Mouse (Mus musculus): ENCODE results near the gene Ptges3.
"Not testable (repeated sequence)": the region's sequence is repeated elsewhere in the genome, so short reads cannot be mapped to it uniquely, and the experiment has no call there.

Ptges3 gene

DNA sequence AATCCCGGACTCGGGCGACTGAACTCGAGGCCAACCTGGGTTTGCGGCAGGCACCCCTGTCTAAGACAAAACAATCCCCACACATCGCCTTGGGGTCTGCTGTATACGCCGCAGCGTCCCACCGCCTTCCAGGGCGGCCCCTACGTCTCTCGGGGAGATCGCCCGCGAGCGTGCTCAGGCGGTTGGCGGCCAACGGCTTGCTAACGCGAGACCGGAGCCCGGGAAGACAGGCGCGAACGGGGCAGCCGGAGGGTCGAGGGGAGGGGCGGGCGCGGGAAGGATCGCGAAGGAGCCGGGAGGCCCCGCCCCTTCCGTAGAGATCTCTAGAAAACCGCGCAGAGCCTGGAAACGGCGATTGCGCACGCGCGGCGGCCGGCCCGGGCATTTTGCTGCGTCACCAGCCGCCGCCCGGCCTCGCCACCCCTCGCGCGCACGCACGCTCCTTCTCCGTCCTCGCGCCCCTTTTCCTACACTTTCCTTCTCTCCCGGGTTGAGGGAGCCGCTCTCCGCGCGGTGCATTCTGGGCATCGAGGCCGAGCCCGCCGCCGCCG, at the start of gene Ptges3:
TSS of gene Ptges3 (plus strand) at position 354 of the 551 bp plus-strand sequence.
- peak; percentile 99 for DNase-seq

DNA sequence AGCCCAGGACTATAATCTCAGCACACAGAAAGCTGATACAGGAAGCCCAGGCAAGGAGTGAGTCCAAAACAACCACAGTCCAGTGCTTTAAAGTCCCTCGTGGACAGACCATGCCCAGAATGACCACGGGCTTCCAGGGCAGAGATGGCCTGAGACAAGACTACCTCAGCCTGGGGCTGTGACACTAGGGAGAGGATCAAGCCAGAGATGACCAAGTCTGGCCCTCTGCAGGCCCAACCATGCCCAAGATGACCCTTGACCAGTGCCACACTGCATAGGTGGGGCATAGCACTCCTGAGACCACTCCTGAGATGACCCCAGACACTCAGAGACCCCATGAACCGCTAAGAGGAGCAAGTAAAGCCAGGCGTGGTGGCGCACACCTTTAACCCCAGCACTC, 49.0 kb upstream of the Ptges3 start:
- no peak for DNase-seq

DNA sequence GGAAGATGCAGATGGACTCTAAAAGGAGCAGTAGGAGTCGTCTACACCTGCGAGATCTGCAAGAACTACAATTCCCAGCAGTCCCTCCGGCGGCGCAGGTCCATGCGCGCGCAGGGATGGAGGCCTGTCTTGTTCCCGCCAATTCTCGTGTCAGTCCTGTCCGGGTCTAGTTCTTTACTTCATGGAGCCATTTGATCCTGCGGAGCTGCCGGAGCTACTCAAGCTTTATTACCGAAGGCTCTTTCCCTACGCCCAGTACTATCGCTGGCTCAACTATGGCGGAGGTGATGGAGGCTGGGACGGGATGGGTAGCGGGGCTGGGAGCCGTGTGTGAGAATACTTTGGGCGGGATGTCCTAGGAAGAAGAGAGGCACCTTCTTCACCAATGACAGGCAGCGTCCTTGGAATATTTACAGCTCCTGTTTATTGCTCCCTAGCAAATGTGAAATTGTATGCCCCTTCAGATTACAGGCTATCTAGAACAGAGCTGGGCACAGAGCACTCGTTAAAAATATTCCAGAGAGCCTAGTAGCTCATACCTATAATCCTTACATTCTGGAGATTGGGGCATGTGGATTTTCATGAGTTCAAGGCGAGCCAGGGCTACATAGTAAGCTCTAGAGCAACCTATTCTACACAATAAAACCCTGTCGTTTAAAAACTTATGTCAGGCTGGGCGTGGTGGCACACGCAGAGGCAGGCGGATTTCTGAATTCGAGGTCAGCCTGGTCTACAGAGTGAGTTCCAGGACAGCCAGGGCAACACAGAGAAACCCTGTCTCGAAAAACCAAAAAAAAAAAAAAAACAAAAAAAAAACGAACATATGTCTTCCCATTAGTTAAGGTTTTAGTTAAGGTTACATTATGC, 43.5 kb upstream of the Ptges3 start, which contains the start of gene Prim1:
TSS of gene Prim1 (plus strand) at position 101 of the 867 bp plus-strand sequence.
- peak; percentile 87 for DNase-seq

GRCm38 (mm10) chr10:128022196-128022595, 36.6 kb upstream of the Ptges3 start:
- DNase-seq = no peak

GRCm38 (mm10) chr10:128023496-128023895, 35.3 kb upstream of the Ptges3 start:
- DNase-seq = no peak

GRCm38 (mm10) chr10:128029931-128030330, 28.8 kb upstream of the Ptges3 start:
- DNase-seq = no peak

DNA sequence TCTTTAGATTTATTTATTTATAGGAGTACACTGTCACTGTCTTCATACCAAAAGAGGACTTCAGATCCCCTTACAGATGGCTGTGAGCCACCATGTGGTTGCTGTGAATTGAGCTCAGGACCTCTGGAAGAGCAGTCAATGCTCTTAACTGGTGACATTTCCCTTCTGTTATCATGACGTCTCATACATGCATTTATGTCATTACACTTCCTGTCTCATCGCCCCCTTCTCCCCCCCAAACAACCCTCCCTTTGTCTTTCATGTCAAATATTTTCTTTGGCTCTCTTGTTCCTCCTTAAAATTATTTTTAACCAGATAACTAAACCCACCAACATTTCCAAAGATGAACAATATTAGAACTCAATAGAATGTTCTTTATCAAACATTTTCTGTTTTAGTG, 27.9 kb upstream of the Ptges3 start:
- peak; percentile 22 for DNase-seq

GRCm38 (mm10) chr10:128036746-128037425, 21.9 kb upstream of the Ptges3 start:
- DNase-seq = peak; percentile 68

- no peak for DNase-seq
These were observed 20.8 kb upstream of the Ptges3 start for GRCm38 (mm10) chr10:128037921-128038320.

GRCm38 (mm10) chr10:128039167-128039566, 19.6 kb upstream of the Ptges3 start:
- DNase-seq = no peak

DNA sequence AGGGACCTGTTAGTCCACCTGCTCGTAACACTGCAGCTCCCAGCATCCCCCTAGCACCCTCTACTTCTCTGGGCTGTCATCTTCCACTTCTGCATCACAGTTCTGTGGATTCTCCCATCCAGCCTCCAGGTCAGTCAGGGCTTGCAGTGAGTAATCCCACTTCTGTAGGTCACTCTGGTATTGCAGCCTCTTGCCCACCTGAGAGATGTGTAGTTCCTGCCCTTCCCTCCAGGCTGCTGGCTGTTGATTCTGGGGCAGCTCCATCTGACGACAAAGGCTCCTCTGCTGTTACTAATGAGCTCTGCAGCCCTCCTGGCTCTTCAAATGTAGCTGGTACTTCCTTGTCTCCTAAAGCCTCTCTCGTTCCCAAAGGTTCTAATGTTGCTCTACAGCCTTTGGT, 18.9 kb upstream of the Ptges3 start:
- no peak for DNase-seq

- DNase-seq = no peak
These were observed 18.5 kb upstream of the Ptges3 start for GRCm38 (mm10) chr10:128040293-128040692.

- no peak for DNase-seq
These were observed 17.1 kb upstream of the Ptges3 start for GRCm38 (mm10) chr10:128041636-128042035.

DNA sequence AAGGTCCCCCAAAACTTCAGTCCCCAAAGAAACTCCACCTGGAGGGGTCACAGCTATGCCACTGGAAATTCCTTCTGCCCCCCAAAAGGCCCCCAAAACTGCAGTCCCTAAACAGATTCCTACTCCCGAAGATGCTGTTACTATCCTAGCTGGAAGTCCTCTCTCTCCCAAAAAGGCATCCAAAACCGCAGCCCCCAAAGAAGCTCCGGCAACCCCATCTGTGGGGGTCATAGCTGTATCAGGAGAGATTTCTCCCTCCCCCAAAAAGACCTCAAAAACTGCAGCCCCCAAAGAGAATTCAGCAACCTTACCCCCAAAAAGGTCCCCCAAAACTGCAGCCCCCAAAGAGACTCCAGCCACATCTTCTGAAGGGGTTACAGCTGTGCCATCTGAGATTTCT, 16.3 kb upstream of the Ptges3 start:
- DNase-seq = no peak

GRCm38 (mm10) chr10:128043041-128043835, 15.5 kb upstream of the Ptges3 start:
- no peak for DNase-seq

- no peak for DNase-seq
These were observed 10.6 kb upstream of the Ptges3 start for GRCm38 (mm10) chr10:128048157-128048556.

- DNase-seq = no peak
These were observed 9.0 kb upstream of the Ptges3 start for GRCm38 (mm10) chr10:128049741-128050140.

DNA sequence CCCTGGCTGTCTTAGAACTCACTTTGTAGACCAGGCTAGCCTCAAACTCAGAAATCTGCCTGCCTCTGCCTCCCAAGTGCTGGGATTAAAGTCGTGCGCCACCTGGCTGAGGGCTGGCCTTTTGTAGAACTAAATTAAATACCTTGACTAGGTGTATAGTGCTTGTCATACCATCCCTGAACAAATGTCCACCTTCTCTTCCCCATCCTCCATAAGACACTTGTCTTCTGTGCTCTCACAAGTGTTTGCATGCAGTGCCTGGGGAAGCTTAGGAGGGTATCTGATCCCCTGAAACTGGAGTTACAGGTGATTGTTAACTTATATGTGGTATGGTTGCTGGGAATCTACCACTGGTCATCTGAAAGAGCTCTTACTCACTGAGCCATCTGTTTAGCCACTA, 8.4 kb upstream of the Ptges3 start:
- DNase-seq = no peak

- DNase-seq = no peak
These were observed 7.2 kb upstream of the Ptges3 start for GRCm38 (mm10) chr10:128051589-128051988.

DNA sequence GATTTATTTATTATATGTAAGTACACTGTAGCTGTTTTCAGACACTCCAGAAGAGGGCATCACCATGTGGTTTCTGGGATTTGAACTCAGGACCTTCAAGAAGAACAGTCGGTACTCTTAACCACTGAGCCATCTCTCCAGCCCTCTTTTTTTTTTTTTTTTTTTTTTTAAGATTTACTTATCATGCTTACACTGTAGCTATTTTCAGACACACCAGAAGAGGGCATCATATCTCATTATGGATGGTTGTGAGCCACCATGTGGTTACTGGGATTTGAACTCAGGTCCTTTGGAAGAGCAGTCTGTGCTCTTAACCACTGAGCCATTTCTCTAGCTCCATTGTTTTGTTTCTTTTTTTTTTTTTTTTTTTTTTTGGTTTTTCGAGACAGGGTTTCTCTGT, 6.6 kb upstream of the Ptges3 start:
- not testable (repeated sequence) for DNase-seq

DNA sequence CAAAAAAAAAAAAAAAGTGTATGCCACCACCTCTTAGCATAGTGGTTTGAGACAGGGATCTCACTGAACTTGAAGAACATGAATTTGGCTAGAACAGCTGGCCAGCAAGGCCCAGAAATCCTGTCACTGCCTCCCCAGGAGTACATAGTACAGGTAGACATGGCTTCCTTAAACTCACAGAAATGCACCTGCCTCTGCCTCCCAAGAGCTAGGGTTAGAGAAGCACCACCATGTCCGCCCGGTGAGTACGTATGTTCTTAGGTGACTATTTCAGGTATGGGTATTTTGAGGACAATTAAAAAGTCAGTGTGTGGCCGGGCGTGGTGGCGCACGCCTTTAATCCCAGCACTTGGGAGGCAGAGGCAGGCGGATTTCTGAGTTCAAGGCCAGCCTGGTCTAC, 5.8 kb upstream of the Ptges3 start:
- DNase-seq = no peak

DNA sequence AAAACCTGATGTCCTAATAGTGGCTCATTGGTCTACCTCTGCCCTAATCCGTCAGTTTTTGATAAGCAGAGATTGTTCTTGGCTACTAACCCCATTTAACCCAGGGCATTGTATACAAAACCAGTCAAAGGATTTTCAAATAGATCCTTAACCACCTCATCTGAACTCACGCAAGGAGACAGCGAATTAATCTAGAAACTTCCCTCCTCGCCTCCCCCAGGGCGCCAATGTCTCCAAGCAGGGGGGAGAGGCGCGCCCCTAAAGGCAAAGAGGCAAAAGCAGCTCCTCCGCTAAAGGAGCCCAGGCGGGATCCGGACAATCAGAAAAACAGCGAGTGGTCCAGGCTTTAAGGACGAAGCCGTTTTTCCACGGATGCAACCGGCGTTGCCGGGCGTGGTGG, 570 bp upstream of the Ptges3 start:
- DNase-seq = no peak

Data from kidney, postnatal 10 days (tissue).